Mouse (Mus musculus) forebrain, embryonic 10.5 days (tissue): ENCODE measurements around the gene Slc50a1. TPM values are rescaled to one million over a fixed set of nuclear protein-coding genes. Genes with fewer than 3 reads are reported as not detected.

ENCODE experiments used
- DNase-seq: peaks from one replicate; pipeline ENCODE4 v3.0.0-alpha.2; 2017; ENCODE audit warnings: low spot score; ENCODE audit errors: extremely low spot score
- H3K27ac ChIP-seq: fragments of 300-500 bp; sonication (generic); 2 replicates; pipeline ENCODE4 v1.5.1; 2016; ENCODE audit warnings: mild to moderate bottlenecking
- H3K27me3 ChIP-seq: fragments of 300-500 bp; sonication (generic); 2 replicates; pipeline ENCODE4 v1.6.1; 2016; ENCODE audit warnings: mild to moderate bottlenecking; ENCODE audit not compliant: poor library complexity, severe bottlenecking
- H3K36me3 ChIP-seq: fragments of 300-500 bp; sonication (generic); replicated peaks from 2 replicates; pipeline ENCODE4 v1.6.1; 2016; ENCODE audit warnings: mild to moderate bottlenecking, moderate library complexity
- H3K4me1 ChIP-seq: fragments of 300-500 bp; sonication (generic); 2 replicates; pipeline ENCODE4 v1.6.1; 2016
- H3K4me3 ChIP-seq: fragments of 300-500 bp; sonication (generic); 2 replicates; pipeline ENCODE4 v1.5.1; 2016; ENCODE audit warnings: mild to moderate bottlenecking, moderate library complexity
- H3K9me3 ChIP-seq: fragments of 300-500 bp; sonication (generic); 2 replicates; pipeline ENCODE4 v1.6.1; 2016; ENCODE audit warnings: mild to moderate bottlenecking, moderate library complexity
- WGBS: fragments of 180-500 bp; shearing (Covaris S2); methylation state at CpG from one replicate; pipeline ENCODE4 v1.1.7; 2016; 5-methylcytosine and 5-hydroxymethylcytosine counted together
- polyA plus RNA-seq: library from polyadenylated mRNA; unstranded; fragments of >200 nt; fragmentation: Nextera tagmentation; extraction: Ambion mirVana; gene quantifications from 2 replicates; pipeline ENCODE4 v1.2.1, GENCODE M21; 2016

Slc50a1 gene
- polyA plus RNA-seq, 1 experiment from 2014 or later: 25.1 TPM

GRCm38 (mm10) chr3:89247466-89247865 lies 22.9 kb downstream of the Slc50a1 start:
- 93% methylated on average over 4 of the region's 4 CpGs for WGBS
- Histone ChIP-seq H3K4me3 (peak overlapping the region; percentile 83), H3K9me3 (no peaks in the 10 kb centered on the region), H3K4me1 (peaks cover 80% of the 10 kb centered on the region), H3K27me3 (peaks cover 43% of the 10 kb centered on the region), H3K27ac (peak overlapping the region; percentile 94; the same call in 1 of the 2 replicates), H3K36me3 (peaks cover 28% of the 10 kb centered on the region)
- DNase-seq: no peak

- peaks cover 33% of the 10 kb centered on the region for H3K36me3 ChIP-seq
- peaks cover 70% of the 10 kb centered on the region for H3K4me1 ChIP-seq
- peak within 1 kb of the TSS; percentile 94 for H3K27ac ChIP-seq
- H3K27me3 ChIP-seq: peaks cover 33% of the 10 kb centered on the region
- no peaks in the 10 kb centered on the region for H3K9me3 ChIP-seq
- peak within 1 kb of the TSS; percentile 83 for H3K4me3 ChIP-seq
- WGBS: under 1% methylated on average over 42 of the region's 42 CpGs
- DNase-seq: peak; percentile 92
These were observed 23.9 kb downstream of the Slc50a1 start, which contains the start of gene Trim46 for GRCm38 (mm10) chr3:89246261-89247100. Trim46 (minus strand) TSS chr3:89246309.

- Histone ChIP-seq H3K4me3 (peak within 1 kb of the TSS; percentile 83), H3K9me3 (no peaks in the 10 kb centered on the region), H3K36me3 (peaks cover 37% of the 10 kb centered on the region), H3K27me3 (peaks cover 30% of the 10 kb centered on the region), H3K27ac (peak within 1 kb of the TSS; percentile 94), H3K4me1 (peaks cover 62% of the 10 kb centered on the region)
- peak; percentile 56 for DNase-seq
- 5% methylated on average over 20 of the region's 20 CpGs for WGBS
These were observed 24.6 kb downstream of the Slc50a1 start, which contains the start of gene Krtcap2 for GRCm38 (mm10) chr3:89245688-89246171. Krtcap2 (plus strand) TSS chr3:89245966.

DNA sequence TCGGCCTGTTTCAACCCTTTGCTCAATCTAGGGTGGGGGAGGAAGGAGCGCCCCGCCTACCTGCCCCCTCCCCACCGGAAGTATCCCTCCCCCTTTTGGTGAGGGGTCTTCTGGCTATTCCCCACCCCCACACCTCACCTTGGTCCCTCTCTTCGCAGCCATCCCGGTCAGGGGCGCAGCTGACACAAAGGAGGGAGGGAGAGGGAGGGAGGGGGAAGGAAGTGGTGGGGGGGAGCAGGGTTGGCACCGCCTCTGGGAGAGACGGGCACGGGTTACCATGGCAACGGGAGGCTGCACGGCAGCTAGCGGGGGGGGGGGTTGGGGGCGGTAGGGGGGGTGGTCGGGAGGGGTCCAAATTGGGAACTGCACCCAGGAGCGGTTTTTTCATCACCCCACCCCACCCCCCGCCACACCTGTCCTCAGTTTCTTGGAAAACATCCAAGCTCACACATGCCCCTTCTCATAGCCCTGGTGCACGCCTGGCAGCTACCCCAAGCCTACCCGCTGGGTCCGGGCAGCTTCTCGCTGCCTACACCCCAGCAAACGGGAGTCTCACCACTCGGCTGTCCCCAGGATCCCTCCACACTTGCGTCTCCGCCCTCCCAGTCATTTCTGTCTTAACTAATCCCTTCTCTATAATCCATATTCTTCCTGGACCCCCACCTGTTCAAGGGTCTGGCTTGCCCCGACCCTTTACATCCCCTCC lies 25.2 kb downstream of the Slc50a1 start:
- DNase-seq: peak; percentile 62
- H3K9me3 ChIP-seq: no peaks in the 10 kb centered on the region
- WGBS: under 1% methylated on average over 22 of the region's 26 CpGs
- H3K4me1 ChIP-seq: peaks cover 56% of the 10 kb centered on the region
- H3K36me3 ChIP-seq: peaks cover 37% of the 10 kb centered on the region
- H3K27ac ChIP-seq: peak overlapping the region; percentile 94
- H3K27me3 ChIP-seq: peaks cover 30% of the 10 kb centered on the region
- H3K4me3 ChIP-seq: peak overlapping the region; percentile 83

DNA sequence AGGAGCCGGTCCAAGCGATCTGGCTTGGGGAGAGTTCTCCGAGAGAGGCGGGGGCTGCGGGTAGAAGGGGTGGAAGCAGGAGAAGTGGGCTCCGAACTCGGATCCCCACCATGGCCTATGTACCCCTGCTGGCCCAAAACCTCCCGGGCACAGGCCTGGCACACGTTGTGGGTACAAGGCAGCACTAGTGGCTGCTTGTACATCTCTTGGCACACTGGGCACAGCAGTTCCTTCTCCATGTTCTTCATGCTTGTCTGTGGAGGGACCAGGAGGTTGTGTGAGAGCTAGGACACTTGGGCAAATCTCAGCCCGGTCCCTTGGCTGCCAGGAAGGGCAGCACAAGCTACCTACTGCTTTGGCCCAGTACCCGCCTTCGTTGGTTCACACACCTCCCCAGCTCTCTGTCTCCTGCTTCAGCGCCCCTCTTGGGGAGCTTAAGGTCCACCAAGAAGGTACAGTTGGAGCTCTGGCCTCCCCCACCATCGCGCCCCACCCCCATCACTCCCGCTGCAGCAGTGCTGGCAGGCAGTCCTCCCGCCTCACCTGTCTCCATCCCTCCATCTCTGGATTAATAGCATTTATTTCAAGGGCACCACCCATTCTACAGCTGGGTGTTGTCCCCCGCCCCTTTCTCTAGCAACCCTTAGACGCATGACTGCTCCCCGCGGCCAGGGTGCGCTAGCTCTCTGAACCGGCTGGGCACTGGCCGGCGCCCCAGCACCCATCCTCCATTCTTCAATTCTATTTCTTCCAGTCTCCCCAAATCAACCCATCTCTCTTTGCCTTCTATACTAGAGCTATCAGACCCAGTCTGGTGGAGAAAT lies 26.0 kb downstream of the Slc50a1 start:
- WGBS: 10% methylated on average over 25 of the region's 25 CpGs

GRCm38 (mm10) chr3:89243609-89244008 lies 26.8 kb downstream of the Slc50a1 start:
- DNase-seq: peak; percentile 59
- WGBS: 9% methylated on average over 14 of the region's 14 CpGs
- H3K4me3 ChIP-seq: peak overlapping the region; percentile 83
- peaks cover 30% of the 10 kb centered on the region for H3K36me3 ChIP-seq
- peaks cover 30% of the 10 kb centered on the region for H3K27me3 ChIP-seq
- peak overlapping the region; percentile 69 for H3K27ac ChIP-seq
- peaks cover 54% of the 10 kb centered on the region for H3K4me1 ChIP-seq
- H3K9me3 ChIP-seq: no peaks in the 10 kb centered on the region

More for the DNA sequence above, 26.0 kb downstream of the Slc50a1 start:
- Histone ChIP-seq H3K36me3 (peaks cover 31% of the 10 kb centered on the region), H3K27ac (peak overlapping the region; percentile 94), H3K27me3 (peaks cover 30% of the 10 kb centered on the region), H3K4me1 (peaks cover 53% of the 10 kb centered on the region), H3K4me3 (peak overlapping the region; percentile 83), H3K9me3 (no peaks in the 10 kb centered on the region)
- DNase-seq: no peak

DNA sequence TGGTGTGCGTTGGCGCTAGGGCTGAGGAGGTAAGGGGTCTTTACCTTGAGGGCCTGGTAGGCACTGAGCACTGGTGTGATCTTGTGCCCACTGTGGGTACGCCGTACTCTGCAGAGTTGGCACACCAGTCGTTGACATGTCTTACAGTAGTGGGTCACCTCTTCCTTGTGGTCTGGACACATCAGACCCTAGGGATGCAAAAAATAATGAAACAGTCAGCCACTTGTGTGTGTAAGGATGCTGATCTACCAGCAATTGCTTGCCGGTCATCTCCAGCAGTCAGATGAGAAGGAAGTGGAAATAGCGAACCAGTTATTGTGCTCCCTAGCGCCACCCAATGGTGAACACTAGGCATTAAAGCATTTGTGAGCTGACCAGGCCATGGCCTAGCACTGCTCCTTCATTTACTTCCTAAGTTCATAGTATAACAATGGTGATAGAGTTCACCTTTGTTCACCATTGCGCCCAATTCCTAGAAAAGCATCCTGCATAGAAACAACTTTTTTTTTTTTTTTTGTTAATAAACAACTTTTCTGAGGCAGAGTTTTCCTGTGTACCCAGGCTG lies 28.0 kb downstream of the Slc50a1 start:
- peak; percentile 43 for DNase-seq

DNA sequence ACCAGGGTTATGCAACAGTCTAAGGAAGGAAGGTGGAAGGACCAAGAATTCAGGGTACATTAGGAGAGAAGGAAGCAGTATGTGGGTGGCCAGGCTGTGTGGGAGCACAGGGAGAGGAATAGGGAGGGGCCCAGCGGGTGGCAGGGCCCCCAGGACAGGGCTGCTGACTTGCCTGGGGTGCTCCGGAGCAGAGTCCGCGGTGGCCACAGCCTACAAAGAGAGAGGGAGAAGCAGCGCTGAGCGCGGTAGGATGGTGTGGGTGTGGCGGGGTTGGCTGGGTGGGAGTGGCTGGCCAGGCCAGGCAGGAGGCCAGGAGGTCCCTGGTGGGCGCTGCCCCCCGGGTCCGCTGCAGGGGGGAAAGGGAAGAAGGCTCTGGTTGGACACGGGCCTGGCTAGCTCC lies 31.9 kb downstream of the Slc50a1 start:
- H3K4me1 ChIP-seq: peaks cover 13% of the 10 kb centered on the region
- H3K4me3 ChIP-seq: no peak overlapping the region
- H3K9me3 ChIP-seq: no peaks in the 10 kb centered on the region
- H3K36me3 ChIP-seq: peaks cover 64% of the 10 kb centered on the region
- peak overlapping the region; percentile 31; the same call in 1 of the 2 replicates for H3K27ac ChIP-seq
- peaks cover 9% of the 10 kb centered on the region for H3K27me3 ChIP-seq
- 76% methylated on average over 12 of the region's 12 CpGs for WGBS
- no peak for DNase-seq

More for the DNA sequence above, 28.0 kb downstream of the Slc50a1 start:
- Histone ChIP-seq H3K36me3 (peaks cover 30% of the 10 kb centered on the region), H3K27me3 (peaks cover 30% of the 10 kb centered on the region), H3K4me1 (peaks cover 51% of the 10 kb centered on the region), H3K9me3 (no peaks in the 10 kb centered on the region), H3K4me3 (no peak overlapping the region), H3K27ac (no peak overlapping the region)
- 76% methylated on average over 9 of the region's 9 CpGs for WGBS

GRCm38 (mm10) chr3:89237682-89238081 lies 32.7 kb downstream of the Slc50a1 start:
- no peak for DNase-seq
- 94% methylated on average over 21 of the region's 21 CpGs for WGBS

DNA sequence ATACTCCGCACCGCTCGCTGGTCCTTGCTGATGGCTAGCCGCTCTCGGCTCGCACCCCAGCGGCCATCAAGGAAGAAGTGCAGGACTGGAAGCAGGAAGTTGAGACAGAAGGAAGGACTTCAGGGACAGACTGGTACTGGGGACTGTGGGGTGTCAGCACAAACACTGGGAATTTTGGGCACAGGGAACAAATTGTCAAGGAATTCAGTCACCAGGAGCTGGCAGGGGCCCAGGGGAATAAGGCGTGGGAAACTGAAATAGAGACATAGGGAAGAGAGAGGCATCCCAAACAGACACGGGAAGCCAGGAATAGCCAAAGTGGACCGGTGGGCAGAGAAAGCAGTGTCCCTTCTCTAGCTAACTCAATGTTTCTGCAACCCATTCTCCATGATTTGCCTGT lies 33.9 kb downstream of the Slc50a1 start:
- no peak for DNase-seq
- Histone ChIP-seq H3K4me3 (no peak overlapping the region), H3K36me3 (peaks cover 66% of the 10 kb centered on the region), H3K27me3 (peaks cover 11% of the 10 kb centered on the region; the same call in 1 of the 2 replicates), H3K27ac (peak overlapping the region; percentile 36; the same call in 1 of the 2 replicates), H3K4me1 (peaks cover 23% of the 10 kb centered on the region), H3K9me3 (no peaks in the 10 kb centered on the region)
- WGBS: 95% methylated on average over 10 of the region's 10 CpGs

More at GRCm38 (mm10) chr3:89237682-89238081, 32.7 kb downstream of the Slc50a1 start:
- Histone ChIP-seq H3K9me3 (no peaks in the 10 kb centered on the region), H3K27ac (no peak overlapping the region), H3K4me1 (peaks cover 13% of the 10 kb centered on the region), H3K27me3 (0 out of 2 replicates have a peak, but pooled peaks cover 6% of the 10 kb centered on the region), H3K36me3 (peaks cover 69% of the 10 kb centered on the region), H3K4me3 (no peak overlapping the region)

DNA sequence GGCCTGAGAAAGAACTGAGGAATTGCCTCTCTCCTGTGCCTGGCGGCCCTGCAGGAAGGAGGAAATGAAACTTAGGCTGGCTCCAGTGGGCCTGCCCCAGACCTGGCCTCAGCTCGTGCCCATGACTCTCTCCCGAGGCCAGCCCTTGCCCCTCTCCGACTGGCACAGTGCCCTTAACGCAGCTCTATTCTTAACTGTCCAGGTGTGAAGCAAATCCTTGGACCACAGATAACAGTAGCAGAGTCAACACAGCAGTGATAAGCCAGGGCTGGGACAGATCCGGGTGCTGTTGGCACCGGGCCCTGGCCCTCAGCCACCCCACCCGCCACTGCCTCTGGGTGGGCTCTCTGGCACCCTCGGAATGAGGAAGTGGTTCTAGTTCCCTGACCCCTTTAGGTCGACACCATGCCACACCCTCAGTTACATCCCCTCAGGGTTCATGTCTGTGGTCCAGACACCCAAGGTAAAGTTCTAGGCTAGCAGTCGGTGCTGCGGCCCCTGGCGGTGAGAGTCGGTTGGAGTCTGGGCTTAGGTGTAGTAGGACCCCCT lies 36.7 kb downstream of the Slc50a1 start:
- peaks cover 33% of the 10 kb centered on the region for H3K27me3 ChIP-seq
- no peak overlapping the region for H3K27ac ChIP-seq
- H3K4me1 ChIP-seq: peaks cover 38% of the 10 kb centered on the region
- no peaks in the 10 kb centered on the region for H3K9me3 ChIP-seq
- 88% methylated on average over 14 of the region's 14 CpGs for WGBS
- no peak for DNase-seq
- H3K4me3 ChIP-seq: no peak overlapping the region
- peaks cover 65% of the 10 kb centered on the region for H3K36me3 ChIP-seq
